Mouse (Mus musculus): ENCODE measurements around the gene Npb. TPM values are rescaled to one million over a fixed set of nuclear protein-coding genes. Genes with fewer than 3 reads are reported as not detected.

The Npb gene
- total and polyA plus RNA-seq, 3 experiments, result 1.9 to 3.8 TPM; not detected in 1

DNA sequence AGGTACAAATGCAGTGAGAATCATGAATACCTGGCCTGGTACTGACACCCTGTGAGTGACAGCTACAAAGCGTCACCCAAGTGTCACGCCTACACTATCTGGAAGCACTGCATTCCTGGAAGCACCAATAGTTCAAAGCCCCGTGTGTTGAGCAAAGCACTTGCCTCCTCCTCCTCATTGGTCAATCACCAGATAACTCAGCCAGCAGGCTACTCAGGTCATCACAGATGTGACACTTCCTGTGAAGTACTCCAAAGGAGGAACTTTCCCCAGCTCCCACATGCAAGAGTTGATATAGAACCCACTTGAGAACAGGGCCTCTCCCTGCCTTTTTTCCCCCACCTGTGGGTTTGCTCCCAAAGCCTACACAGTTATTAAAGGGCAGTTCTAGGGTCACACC is 37.2 kb upstream of the Npb start:
- peak overlapping the region; percentile 97 for H3K4me3 ChIP-seq (ENCODE audit: low read depth, low read length)
- H3K27me3 ChIP-seq (ENCODE audit: insufficient read depth, low read length), result no peaks in the 10 kb centered on the region
- no peak for TF ChIP-seq GATA1 (IDR thresholded peaks at IDR 0.05; ENCODE audit: borderline replicate concordance, low read length)
- TF ChIP-seq CTCF (IDR thresholded peaks at IDR 0.05; ENCODE audit: low read depth, low read length), result no peak
- no peak for TF ChIP-seq POLR2AphosphoS5 (IDR thresholded peaks at IDR 0.05; ENCODE audit: insufficient replicate concordance, low read depth, low read length)
- TF ChIP-seq GATA2 (IDR thresholded peaks at IDR 0.05; ENCODE audit: borderline replicate concordance, low read depth, low read length), result no peak
- no peak for TF ChIP-seq TAL1 (conservative IDR thresholded peaks at IDR 0.05; ENCODE audit: low read depth, low read length)
- peaks cover 65% of the 10 kb centered on the region for H3K4me1 ChIP-seq (ENCODE audit: insufficient read depth, low read depth, low read length)
- ATAC-seq (ENCODE audit: extremely low read depth, insufficient number of reproducible peaks, low FRiP score, poor library complexity, severe bottlenecking), result no peak
- peaks cover 63% of the 10 kb centered on the region for H3K36me3 ChIP-seq (replicated peaks)
- DNase-seq (ENCODE audit: low spot score), result no peak
- no peaks in the 10 kb centered on the region for H3K9me3 ChIP-seq (replicated peaks)

DNA sequence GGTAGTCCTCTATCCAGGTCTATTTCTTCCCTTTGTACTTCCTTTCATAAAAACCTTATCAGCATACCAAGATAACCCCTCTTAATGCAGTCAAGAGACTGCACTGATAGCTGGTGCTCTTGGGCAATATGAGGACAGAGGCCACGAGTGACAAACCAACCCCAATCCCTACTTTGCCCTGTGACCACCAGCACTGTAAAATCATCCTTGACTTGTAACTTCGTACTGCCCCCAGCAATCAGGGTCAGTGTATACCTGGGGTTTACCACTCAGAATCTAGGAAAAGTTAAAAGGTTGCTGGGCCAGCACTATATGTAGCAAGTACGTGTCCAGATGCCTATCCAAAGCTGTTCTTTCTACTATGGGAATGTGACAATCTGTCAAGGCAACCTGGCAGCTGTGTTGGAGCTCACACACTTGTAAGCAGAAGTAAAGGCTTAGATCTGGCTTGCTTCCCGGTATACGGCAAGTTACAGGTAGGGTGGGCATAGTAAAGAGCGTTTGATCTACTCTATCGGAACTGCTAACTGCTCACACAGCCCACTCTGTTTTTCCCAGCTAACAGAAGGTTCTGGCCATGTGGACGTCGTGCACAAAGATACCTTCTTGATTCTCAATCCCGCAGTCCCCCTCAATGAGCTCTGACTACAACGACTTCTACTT is 36.4 kb upstream of the Npb start:
- no peak for ATAC-seq (ENCODE audit: extremely low read depth, insufficient number of reproducible peaks, low FRiP score, poor library complexity, severe bottlenecking)
- DNase-seq (ENCODE audit: low spot score), result no peak
- peaks cover 63% of the 10 kb centered on the region for H3K36me3 ChIP-seq (replicated peaks)

DNA sequence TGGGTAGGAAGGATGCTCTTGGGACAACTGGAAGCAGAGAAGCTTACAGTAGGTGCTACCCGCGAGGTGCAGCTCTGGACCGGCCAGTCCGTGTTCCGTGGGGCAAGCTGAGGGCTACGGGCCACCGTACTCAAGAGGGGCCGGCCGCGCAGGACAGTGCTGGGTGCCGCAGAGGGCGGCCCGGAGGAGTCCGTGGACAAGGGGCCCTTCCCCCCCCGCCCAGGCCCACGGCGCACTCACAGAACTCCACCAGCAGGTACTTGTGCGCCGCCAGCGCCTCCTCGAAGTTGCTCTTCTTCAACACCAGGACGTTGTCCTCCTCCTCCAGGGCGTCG is 35.9 kb upstream of the Npb start:
- Histone ChIP-seq H3K4me3 (ENCODE audit: low read depth, low read length) (peak overlapping the region; percentile 97), H3K36me3 (replicated peaks) (peaks cover 63% of the 10 kb centered on the region), H3K9me3 (replicated peaks) (no peaks in the 10 kb centered on the region), H3K27me3 (ENCODE audit: insufficient read depth, low read length) (no peaks in the 10 kb centered on the region), H3K4me1 (ENCODE audit: insufficient read depth, low read depth, low read length) (peaks cover 65% of the 10 kb centered on the region)
- ATAC-seq (ENCODE audit: extremely low read depth, insufficient number of reproducible peaks, low FRiP score, poor library complexity, severe bottlenecking), result no peak
- no peak for DNase-seq (ENCODE audit: low spot score)
- TF ChIP-seq GATA1 (IDR thresholded peaks at IDR 0.05; ENCODE audit: borderline replicate concordance, low read length) (no peak), CTCF (IDR thresholded peaks at IDR 0.05; ENCODE audit: low read depth, low read length) (no peak), POLR2AphosphoS5 (IDR thresholded peaks at IDR 0.05; ENCODE audit: insufficient replicate concordance, low read depth, low read length) (no peak), GATA2 (IDR thresholded peaks at IDR 0.05; ENCODE audit: borderline replicate concordance, low read depth, low read length) (no peak), TAL1 (conservative IDR thresholded peaks at IDR 0.05; ENCODE audit: low read depth, low read length) (no peak)

More for the DNA sequence above, 36.4 kb upstream of the Npb start:
- peaks cover 65% of the 10 kb centered on the region for H3K4me1 ChIP-seq (ENCODE audit: insufficient read depth, low read depth, low read length)
- no peaks in the 10 kb centered on the region for H3K9me3 ChIP-seq (replicated peaks)
- TF ChIP-seq GATA1 (IDR thresholded peaks at IDR 0.05; ENCODE audit: borderline replicate concordance, low read length) (no peak), POLR2AphosphoS5 (IDR thresholded peaks at IDR 0.05; ENCODE audit: insufficient replicate concordance, low read depth, low read length) (no peak), TAL1 (conservative IDR thresholded peaks at IDR 0.05; ENCODE audit: low read depth, low read length) (no peak), GATA2 (IDR thresholded peaks at IDR 0.05; ENCODE audit: borderline replicate concordance, low read depth, low read length) (no peak), CTCF (IDR thresholded peaks at IDR 0.05; ENCODE audit: low read depth, low read length) (no peak)
- no peaks in the 10 kb centered on the region for H3K27me3 ChIP-seq (ENCODE audit: insufficient read depth, low read length)
- peak overlapping the region; percentile 97 for H3K4me3 ChIP-seq (ENCODE audit: low read depth, low read length)

DNA sequence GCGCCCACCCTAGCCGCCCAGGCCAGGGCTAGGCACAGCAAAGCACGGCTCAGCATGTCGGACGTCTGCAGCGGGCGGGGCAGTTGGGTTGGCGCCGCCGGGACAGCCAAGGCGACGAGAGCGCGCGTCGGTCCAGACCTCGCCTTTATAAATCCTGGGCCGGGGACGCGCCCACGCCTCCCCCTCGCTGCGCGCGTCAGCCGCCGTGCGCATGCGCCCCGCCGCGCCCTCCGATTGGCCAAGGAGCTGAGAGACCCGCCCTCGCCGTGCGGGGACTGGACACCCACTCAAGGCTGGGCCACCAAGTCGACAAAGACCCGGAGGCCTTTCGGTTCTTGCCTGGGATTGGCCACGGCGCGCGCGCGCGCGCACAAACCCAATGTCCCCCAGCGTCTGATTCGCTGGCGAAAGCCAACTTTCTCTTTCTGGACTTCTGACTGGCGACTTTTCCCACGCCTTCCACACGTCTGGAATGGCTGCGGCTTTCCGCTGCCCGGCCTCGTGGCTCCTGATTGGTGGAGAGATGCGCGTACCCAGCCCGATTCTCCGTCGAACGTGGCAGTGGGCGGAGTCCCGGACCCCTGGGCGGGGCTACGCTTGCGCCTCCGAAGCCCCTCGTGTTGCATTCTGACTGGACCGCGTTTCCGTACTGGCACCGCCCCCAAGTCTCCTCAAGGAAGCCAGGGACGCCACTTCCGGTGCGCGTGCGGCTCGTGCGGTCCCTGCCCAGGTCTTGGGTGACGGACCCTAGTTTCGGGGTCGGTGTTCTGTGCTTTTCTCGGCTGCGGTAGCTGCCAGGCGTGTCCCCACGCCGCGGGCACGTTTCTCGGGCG is 35.3 kb upstream of the Npb start, which contains the start of gene P4hb:
TSS of gene P4hb (minus strand) at position 502 of the 833 bp plus-strand sequence.
- Histone ChIP-seq H3K4me3 (ENCODE audit: low read depth, low read length) (peak within 1 kb of the TSS; percentile 97), H3K27me3 (ENCODE audit: insufficient read depth, low read length) (no peaks in the 10 kb centered on the region), H3K9me3 (replicated peaks) (no peaks in the 10 kb centered on the region), H3K4me1 (ENCODE audit: insufficient read depth, low read depth, low read length) (peaks cover 65% of the 10 kb centered on the region), H3K36me3 (replicated peaks) (peaks cover 63% of the 10 kb centered on the region)
- peak; percentile 88 for ATAC-seq (ENCODE audit: extremely low read depth, insufficient number of reproducible peaks, low FRiP score, poor library complexity, severe bottlenecking)
- TF ChIP-seq POLR2AphosphoS5 (IDR thresholded peaks at IDR 0.05; ENCODE audit: insufficient replicate concordance, low read depth, low read length) (no peak), GATA2 (IDR thresholded peaks at IDR 0.05; ENCODE audit: borderline replicate concordance, low read depth, low read length) (no peak), CTCF (IDR thresholded peaks at IDR 0.05; ENCODE audit: low read depth, low read length) (no peak), GATA1 (IDR thresholded peaks at IDR 0.05; ENCODE audit: borderline replicate concordance, low read length) (no peak), TAL1 (conservative IDR thresholded peaks at IDR 0.05; ENCODE audit: low read depth, low read length) (no peak)
- peak; percentile 100 for DNase-seq (ENCODE audit: low spot score)

DNA sequence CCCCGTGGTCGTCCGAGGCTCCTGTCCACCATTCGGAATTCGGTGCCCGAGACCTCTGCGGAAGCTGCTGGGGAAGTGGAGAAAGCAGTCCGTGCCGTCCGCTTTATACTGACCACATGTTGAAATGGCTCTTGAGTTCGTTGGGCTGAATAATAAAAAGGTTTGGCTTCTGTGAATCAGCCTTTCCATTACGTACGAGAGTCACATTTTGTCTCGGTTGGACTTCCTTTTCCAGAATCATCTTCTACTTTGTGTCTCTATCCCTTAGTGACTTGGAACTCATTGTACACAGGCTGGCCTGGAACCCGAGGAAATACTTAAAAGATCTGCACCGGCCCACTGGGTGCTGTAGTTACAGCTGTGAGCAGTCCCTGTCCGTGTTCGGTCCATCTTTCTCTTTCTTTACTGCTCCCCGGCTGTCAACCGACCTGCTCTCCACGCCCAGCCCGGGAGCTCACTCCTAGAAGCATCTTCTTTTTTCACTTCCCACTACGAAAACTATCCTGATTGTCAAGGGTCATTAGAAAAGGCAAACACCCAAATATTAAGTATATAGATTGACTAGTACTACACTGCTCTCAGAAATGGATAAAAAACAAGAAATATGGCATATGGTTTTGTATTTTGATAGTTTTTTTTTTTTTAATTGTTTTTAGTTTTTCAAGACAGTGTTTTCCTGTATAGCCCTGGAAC is 34.5 kb upstream of the Npb start:
- no peak for ATAC-seq (ENCODE audit: extremely low read depth, insufficient number of reproducible peaks, low FRiP score, poor library complexity, severe bottlenecking)
- DNase-seq (ENCODE audit: low spot score), result no peak
- H3K4me3 ChIP-seq (ENCODE audit: low read depth, low read length), result peak overlapping the region; percentile 97
- no peaks in the 10 kb centered on the region for H3K27me3 ChIP-seq (ENCODE audit: insufficient read depth, low read length)
- H3K9me3 ChIP-seq (replicated peaks), result no peaks in the 10 kb centered on the region
- H3K4me1 ChIP-seq (ENCODE audit: insufficient read depth, low read depth, low read length), result peaks cover 65% of the 10 kb centered on the region
- TF ChIP-seq CTCF (IDR thresholded peaks at IDR 0.05; ENCODE audit: low read depth, low read length), result no peak
- TF ChIP-seq GATA2 (IDR thresholded peaks at IDR 0.05; ENCODE audit: borderline replicate concordance, low read depth, low read length), result no peak
- TF ChIP-seq TAL1 (conservative IDR thresholded peaks at IDR 0.05; ENCODE audit: low read depth, low read length), result no peak
- no peak; the same call in 1 of the 2 replicates for TF ChIP-seq POLR2AphosphoS5 (IDR thresholded peaks at IDR 0.05; ENCODE audit: insufficient replicate concordance, low read depth, low read length)
- TF ChIP-seq GATA1 (IDR thresholded peaks at IDR 0.05; ENCODE audit: borderline replicate concordance, low read length), result no peak
- H3K36me3 ChIP-seq (replicated peaks), result peaks cover 63% of the 10 kb centered on the region

DNA sequence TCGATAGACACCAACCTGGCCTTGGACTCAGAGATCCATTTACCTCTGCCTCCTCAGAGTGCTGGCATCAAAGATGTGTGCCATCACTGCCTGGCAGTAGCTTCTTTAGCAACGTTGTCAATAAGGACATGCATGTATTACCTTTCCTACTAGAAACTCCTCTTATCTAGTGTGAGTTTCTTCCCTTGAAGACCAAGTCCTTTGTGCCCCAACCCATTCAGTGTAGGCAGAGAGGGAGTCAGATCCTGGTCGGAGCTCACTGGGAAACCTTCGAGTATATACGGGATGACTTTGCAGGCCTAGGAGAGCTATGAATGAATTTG is 34.0 kb upstream of the Npb start:
- ATAC-seq (ENCODE audit: extremely low read depth, insufficient number of reproducible peaks, low FRiP score, poor library complexity, severe bottlenecking) (no peak), DNase-seq (ENCODE audit: low spot score) (no peak)
- peaks cover 68% of the 10 kb centered on the region for H3K4me1 ChIP-seq (ENCODE audit: insufficient read depth, low read depth, low read length)
- H3K36me3 ChIP-seq (replicated peaks), result peaks cover 63% of the 10 kb centered on the region
- H3K9me3 ChIP-seq (replicated peaks), result no peaks in the 10 kb centered on the region
- TF ChIP-seq TAL1 (conservative IDR thresholded peaks at IDR 0.05; ENCODE audit: low read depth, low read length), result no peak
- TF ChIP-seq GATA1 (IDR thresholded peaks at IDR 0.05; ENCODE audit: borderline replicate concordance, low read length), result no peak
- no peak for TF ChIP-seq POLR2AphosphoS5 (IDR thresholded peaks at IDR 0.05; ENCODE audit: insufficient replicate concordance, low read depth, low read length)
- no peak for TF ChIP-seq GATA2 (IDR thresholded peaks at IDR 0.05; ENCODE audit: borderline replicate concordance, low read depth, low read length)
- TF ChIP-seq CTCF (IDR thresholded peaks at IDR 0.05; ENCODE audit: low read depth, low read length), result no peak
- H3K27me3 ChIP-seq (ENCODE audit: insufficient read depth, low read length), result no peaks in the 10 kb centered on the region
- H3K4me3 ChIP-seq (ENCODE audit: low read depth, low read length), result peak overlapping the region; percentile 97
